Mouse (Mus musculus): ENCODE results near the gene Krtap7-1.

The Krtap7-1 gene

DNA sequence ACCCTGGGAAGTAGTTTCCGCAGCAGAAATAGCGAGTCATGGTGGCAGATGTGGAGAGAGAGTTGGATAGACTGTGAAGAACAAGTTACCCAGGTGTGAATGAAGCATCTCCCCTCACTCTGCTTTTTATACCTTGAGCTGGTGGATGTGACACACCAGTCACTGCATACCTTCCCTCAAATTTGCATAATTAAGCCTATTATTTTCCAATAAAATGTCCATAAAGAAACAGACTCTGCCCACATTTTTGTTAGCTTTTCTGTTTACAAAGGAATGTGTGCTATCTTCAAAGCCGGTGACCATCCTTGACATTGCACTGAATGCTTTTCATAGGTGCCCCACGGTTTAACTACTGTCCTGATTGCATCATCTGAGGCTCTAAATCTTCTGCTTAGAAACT, at the start of gene Krtap7-1:
Gene Krtap7-1 (minus strand): TSS at position 101 of the 400 bp plus-strand sequence.
- in situ Hi-C loops (cut with MseI, MboI) = no loop called here

DNA sequence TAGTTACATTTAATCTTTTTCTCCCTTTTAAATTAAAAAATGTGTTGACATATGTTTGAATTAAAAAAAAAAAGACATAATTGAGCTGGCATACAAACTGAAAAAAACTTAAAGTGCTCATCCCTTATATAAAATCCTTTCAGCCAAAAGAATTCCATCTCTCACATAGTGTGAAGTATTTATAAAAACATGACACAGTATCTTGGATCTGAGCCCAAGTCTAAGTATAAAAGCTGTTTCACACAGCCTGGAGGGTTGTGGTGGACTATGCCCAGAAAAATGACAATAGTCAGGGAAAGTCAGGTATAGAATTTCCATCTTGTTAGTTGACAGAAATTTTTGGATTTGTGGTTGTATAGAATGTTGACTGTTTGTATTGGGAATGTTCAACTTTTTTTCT, 42.2 kb upstream of the Krtap7-1 start:
- in situ Hi-C loops (cut with MseI, MboI) = no loop called here

DNA sequence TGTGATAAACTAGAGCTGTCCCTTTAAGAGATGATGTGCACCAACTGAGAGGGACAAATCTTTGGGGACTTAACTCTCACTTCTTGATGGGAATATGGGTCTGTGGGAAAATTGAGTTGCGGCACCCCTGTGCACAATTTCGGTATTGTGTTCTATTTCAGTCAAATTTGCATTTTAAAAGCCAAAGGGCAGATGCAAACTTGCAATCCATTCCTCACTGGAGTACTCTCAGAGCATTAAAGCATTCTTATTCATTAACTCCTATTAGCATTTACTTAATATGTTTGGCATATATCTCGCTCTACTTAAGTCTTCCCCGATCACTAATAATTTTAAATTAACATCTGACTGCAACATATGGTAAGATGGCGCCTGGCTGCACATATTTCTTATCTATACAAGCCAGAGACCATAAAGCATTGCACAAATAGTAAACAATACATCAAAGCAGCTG, 29.9 kb upstream of the Krtap7-1 start:
- in situ Hi-C loops (cut with MseI, MboI) = loop anchor here (10.0 to 25.0 kb wide), 2 partner anchors 217 to 224 kb away; no protein-coding TSS in a partner anchor

DNA sequence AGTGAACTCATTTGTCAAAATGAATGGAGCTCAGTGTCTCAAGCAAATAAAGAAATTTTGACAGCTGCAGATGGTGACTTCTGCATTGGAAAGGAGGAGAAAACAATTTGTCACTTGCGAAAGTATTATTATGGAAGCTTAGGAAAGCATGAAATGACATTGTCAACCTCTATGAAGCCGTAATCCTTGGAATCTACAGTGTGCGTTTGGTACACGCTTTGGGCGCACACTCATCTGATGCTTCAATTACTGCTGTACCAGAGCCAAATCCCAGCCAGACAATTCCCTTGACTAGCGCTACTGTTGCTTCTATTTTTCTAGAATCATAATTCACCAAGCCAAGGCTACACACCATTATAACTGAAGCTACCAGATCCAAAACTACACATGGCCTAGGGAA, 29.2 kb upstream of the Krtap7-1 start:
- in situ Hi-C loops (cut with MseI, MboI) = loop anchor here (10.0 to 25.0 kb wide), 2 partner anchors 217 to 225 kb away; no protein-coding TSS in a partner anchor

DNA sequence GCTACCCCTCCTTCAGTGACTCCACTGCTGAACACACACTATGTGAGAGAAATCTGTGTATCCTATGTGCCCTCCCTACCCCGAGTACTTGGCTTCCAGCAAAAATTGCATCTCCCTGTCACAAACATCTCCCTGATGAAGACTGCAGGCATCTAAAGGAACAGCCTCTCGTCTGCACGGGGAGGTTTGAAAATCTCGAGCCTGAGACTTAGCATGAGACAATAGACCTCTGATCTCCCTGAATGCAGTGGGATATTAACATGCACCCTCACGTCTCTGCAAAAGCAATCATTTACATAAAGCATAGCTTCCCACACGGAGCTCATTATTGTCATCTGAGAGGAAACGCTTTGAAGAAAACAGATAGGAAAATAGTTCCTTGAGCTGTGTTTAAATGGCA, 22.4 kb upstream of the Krtap7-1 start:
- in situ Hi-C loops (cut with MseI, MboI) = loop anchor here (10.0 to 25.0 kb wide), 2 partner anchors 224 to 232 kb away; no protein-coding TSS in a partner anchor

DNA sequence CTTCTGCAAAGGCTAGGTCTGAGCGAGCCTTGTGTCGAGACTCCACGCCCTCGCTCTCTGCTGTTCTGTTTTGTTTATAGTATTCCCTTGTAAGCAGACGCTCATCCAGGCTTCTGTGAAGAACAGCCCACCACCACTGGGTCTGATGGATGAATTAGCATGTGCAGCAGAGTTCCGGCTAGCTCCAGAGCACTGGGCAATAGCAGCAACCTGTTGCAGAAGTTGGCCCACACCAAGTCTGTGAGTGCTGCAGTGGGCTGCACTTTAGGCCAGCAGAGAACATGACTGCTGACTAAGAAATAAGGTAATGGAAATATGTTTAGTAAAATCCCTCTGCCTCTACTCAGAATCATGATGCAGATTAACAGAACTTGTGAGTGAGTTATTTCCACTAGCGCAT, 21.7 kb upstream of the Krtap7-1 start:
- in situ Hi-C loops (cut with MseI, MboI) = loop anchor here (10.0 to 25.0 kb wide), 2 partner anchors 225 to 232 kb away; no protein-coding TSS in a partner anchor

DNA sequence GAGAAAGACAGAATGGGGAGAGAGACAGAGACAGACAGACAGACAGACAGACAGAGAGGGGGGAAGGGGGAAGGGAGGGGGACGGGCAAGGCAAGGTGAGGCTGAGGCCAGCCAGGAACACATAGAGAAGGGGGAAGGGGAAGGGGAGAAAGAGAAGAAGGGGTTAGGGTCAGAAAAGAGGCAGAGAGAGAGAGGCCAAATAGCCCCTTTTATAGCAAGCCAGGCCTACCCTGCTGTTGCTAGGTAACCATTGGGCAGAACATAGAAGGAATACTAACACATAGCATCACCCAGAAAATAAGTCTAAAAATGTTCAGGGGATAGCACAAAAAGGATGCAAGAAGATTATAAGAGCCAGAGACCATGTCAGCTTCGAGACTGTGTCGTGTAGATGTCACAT, 20.3 kb upstream of the Krtap7-1 start:
- in situ Hi-C loops (cut with MseI, MboI) = loop anchor here in 1 of 2 experiments (25.0 kb wide), 1 partner anchor 234 kb away; no protein-coding TSS in a partner anchor

DNA sequence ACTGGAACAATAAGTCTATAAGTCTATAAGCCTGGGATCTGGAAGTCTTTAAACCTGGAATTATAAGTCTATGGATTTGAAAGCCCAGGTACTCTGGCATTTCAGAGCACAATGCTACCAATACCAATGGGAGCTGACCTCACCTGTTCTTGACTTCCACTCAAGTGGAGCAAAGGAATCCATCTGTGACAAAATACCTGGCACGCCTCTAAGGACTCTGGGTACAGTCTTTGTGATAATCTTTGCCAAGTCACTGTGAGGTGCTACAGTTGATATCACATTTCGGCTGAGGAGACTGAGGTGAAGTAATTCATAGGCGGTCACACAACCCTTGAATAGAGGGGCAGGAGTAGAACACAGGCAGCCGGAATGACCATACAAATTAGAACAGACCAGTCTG, 12.9 kb upstream of the Krtap7-1 start:
- in situ Hi-C loops (cut with MseI, MboI) = no loop called here

DNA sequence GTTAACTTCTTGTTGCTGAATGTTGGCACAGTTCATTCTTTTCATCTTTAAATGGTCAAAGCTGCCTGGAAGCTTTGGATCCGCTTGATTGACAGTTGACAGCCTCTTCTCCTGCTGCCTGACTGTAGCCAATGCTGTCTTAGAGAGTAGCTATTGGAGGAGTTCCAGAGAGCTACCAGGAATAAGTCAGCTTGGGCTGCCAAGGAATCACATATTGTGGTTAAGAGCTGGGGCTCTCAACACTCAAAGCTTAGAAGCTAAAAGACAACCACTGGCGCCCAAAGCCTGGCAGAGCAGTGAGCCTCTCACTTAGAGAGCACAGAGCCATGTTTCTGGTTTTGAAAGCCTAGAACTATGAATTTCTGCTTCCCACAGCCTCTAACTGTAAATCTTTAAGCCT, 12.4 kb upstream of the Krtap7-1 start:
- in situ Hi-C loops (cut with MseI, MboI) = no loop called here

DNA sequence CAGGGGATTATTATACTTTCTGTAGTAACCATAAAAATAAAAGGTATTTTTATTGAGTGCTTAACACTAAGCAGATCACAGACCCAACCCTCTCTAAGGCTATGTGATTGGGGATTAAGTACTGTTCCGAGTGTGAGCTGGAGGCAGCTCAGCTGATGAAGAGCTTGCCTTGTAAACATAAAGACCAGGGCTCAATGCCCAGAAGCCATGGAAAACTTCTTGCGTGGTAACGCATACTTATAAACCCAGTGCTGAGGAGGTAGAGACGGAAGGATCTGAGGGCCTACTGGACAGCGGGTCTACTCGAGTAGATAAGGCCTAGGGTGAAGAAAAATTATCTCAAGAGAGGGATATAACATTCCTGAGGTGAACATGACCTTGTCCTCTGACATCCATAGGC, 12.0 kb upstream of the Krtap7-1 start:
- in situ Hi-C loops (cut with MseI, MboI) = no loop called here

DNA sequence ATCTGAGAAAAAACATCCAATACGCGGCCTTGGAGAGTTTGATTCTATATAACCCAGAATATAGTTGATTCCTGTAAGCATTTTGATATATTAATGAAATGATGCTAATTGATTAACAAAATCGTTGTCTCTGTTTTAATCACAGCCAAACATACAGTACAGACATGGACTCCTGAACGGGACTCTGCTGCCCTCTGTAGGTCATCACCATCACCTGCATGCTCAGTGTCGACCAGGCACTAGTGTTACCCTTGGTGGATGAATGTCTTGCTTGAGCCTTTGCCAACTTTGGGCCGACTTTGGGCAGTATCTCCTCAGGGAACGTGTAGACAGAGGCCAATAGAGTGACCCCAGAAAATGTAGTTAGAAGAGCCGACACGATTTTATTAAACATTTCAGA, 9.5 kb upstream of the Krtap7-1 start:
- in situ Hi-C loops (cut with MseI, MboI) = no loop called here

DNA sequence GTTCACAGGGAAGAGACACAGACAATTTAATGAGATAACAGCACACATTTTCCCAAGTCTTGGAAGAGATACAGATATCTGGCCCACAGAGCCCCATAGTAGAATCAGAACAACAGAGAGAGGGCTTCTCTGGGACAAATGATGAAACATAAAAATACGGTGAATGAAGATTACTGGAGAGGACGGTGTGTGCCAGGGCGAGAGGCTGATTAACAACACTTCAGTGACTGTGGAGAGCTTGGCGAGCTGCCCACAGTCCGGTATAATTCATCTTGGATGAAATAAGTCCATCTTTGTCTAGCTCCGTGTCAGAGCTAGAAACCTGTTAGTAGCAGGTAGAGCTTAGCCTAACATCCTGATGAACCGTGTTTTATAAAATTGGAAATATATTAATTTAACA, 5.3 kb upstream of the Krtap7-1 start:
- in situ Hi-C loops (cut with MseI, MboI) = no loop called here

DNA sequence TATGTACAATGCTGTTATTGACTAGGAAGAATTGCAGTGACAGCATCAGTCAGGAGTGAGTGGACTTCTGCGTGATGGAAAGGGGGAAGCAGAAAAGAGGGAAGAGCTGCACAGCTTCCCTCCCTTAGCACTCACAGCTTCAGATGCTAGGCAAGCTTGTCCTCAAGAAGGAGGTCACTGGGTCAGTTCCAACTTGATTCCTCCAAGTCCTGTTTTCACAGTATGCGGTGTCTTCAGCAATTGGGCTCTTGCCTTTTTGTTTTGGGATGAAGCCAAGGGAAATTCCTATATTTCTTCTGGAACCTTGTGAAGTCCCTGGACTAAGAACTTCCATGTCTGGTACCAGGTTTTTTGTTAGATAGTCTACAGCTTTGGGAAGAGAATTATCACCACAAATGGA, 4.6 kb downstream of the Krtap7-1 start:
- in situ Hi-C loops (cut with MseI, MboI) = no loop called here

DNA sequence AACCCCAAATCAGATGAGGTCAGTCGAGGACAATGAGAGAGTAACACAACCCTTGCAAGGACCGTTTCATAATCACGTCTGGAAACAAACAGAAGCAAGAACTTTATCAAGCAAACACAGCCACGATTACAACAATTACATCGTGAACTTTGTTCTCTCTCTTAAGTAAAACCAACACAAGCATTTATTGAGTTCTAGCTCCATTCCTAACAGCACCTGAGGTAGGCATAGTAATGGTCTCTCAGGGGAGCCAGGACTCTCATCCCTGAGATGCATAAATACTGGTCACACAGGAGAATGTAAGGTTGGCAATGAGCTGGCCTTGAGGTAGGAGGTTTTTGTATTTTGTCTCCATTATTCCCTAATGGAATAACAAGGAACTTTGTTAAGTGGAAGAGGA, 6.3 kb downstream of the Krtap7-1 start:
- in situ Hi-C loops (cut with MseI, MboI) = no loop called here

DNA sequence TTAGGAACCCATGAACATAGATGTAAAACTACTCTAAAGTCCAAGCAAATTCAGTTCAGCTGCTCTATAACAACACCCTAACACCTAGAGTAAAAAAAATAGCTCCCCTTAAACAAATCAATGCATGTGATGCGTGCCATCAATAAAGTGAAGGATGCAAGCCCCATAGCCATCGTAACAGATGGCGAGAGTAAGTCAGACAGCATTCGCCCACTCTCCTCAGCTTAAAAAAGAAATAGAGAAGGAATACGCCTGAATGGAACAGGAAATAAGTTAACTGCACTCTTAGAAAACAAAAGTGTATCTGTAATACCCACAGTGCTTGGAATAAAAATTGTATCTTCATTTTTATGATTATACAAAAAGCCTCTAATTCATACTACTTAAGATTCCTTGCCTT, 11.1 kb downstream of the Krtap7-1 start:
- in situ Hi-C loops (cut with MseI, MboI) = no loop called here

DNA sequence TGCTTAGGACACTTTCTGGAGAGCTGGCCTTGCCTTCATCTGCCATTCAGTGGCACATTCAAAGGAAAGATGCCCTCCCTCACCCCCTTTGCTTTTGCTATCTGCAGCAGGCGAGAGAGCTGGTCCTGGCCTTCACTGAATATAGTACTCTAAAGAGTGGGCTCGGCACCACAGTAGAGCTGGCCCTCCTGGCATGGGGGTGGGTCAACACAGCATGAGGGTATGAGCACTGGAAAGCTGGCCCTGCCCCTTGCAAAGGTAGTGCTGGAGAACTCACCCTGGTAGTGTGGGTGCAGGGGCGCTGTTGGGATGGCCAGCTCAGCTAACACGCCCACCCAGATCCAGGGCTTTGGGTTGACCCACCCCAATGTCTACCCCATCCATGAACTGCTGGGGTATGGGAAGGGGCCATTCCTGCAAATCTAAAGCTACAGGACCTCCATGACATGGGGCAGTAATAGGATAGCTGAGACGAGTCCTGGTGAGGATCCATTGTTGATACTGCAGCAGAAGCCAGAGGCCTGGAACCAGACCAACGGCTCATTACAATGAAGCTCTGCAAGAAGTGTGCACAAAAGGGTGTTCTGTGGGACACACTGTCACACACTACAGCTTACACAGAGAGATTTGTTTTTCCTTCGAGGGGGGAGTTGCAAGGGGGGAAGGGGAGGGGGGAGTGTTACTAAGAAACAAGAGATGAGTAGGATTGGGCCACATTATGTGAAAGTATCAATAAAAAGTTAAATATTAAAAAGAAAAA, 12.5 kb downstream of the Krtap7-1 start:
- in situ Hi-C loops (cut with MseI, MboI) = no loop called here

DNA sequence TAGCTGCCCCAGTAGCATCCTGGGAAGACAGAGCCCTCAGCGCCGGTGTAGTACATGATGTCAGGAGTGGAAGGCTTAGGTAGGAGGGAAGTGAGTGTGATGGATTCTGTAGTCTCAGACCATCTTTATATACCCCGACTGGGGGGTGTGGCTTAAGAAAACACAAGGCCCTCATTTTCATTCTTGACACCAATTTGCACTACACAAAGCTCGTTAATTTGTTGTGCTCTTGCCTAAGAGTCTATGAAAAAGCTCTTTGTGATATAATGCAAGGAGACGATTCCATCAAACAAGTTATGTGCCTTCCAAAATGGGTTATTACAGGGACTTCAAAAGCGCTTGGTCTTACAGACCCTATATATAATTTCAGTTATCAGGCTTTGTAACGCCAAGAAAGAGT, 20.3 kb downstream of the Krtap7-1 start, which contains the start of gene Krtap8-1:
Gene Krtap8-1 (minus strand): TSS at position 101 of the 400 bp plus-strand sequence.
- in situ Hi-C loops (cut with MseI, MboI) = no loop called here

DNA sequence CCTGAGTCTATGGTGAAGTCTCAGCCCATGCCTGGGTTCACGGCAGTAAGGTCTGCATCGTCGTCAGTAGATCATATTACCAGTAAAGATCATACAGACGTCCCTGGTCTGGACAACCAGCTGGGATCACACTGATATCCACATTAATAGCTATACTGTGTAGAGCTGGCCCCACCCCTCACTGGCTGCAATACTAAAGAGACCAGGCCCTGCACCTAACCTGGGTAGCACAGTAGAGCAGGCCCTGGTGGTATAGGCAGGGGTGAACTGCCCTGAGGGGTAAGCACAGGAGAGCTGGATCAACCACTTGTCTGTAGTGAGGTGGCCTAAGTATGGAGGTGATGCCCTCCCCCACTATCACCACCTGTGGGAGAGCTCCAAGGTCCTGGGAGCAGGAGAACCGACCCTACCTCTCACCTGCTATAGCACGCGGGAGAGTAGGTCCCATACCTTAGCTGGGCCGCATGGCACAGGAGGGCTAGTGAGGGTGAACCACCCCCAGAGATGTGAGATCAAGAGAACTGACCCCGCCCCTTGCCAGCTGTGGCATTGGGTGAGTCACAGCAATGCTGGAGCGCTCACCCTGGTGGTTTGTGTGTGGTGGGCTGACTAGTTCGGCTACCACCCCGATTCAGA, 30.3 kb downstream of the Krtap7-1 start:
- in situ Hi-C loops (cut with MseI, MboI) = no loop called here

DNA sequence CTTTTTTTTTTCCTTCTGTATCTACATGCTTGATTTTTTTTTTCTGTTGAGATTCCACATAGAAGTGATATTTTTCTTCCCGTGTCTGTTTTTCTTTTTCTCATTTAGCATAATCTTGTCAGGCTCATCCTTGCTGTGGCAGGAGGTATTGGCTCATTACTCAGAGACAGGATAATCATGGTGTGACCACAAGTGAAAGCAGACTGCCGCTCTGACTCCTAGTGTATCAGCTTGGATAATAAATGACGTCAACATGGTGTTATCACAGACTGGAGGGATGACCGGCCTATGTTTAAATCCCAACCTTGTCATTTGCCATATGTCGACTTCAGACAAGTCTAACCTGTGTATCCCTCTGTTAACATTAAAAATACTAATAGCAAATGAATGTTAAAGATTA, 46.9 kb downstream of the Krtap7-1 start:
- in situ Hi-C loops (cut with MseI, MboI) = no loop called here

Measured in mouse trophoblast stem cell (cell line).